Mouse (Mus musculus) spleen, embryonic (tissue): ENCODE measurements at regions not wholly inside any gene's neighbourhood (a gene's known extent, or its start where the extent isn't known, plus 50 kb on each side); places are given as distances from the start of the nearest gene placed in this dataset.

ENCODE experiments used
- CTCF ChIA-PET: fragments of 350-600 bp; sonication (Branson Sonifier 250); formaldehyde crosslinking; loops from one replicate; lab custom pipeline; 2022; lab: Charles Lee

DNA sequence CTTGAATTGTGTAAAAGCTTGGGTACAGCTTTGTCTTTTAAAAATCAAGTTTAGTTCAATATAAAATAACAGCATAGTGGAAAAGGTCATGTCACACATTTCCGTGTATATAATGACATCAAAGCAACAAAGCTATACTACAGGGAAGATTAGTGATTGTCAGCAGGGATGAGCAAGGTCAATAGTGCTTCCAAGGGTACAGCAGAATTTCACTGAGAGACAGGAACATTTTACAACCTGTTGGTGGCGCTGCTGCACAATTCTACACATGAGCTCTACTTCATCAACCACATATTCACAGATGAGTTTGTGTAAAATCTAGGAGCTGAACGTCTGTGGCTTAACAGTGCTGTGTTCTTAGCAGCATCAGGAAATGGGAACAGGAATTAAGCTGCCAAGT is 74.3 kb upstream of the A2m start:
- CTCF ChIA-PET, result interaction anchor here (0.7 kb wide), 1 partner anchor 19 kb away, joined by 4 read pairs; no protein-coding TSS in a partner anchor

DNA sequence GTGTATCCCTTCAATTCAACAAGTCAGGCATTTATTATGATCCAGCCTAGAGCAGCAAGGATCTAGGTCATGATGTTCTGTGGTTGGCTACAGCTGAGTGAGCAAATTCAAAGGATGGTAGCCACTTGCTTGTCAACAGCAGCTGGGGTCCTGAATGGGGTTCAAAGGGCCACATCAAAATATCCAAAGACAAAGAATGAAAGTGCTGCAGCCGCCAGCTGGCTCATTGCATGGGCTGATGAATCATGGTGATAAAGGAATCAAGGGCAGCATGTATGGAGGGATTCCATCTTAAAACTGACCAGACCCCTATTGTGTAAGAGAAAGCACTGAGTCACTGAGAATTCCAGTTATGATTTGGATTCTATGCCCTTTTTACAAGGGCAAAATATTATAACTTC is 74.8 kb upstream of the A2m start:
- CTCF ChIA-PET, result no interaction called here

DNA sequence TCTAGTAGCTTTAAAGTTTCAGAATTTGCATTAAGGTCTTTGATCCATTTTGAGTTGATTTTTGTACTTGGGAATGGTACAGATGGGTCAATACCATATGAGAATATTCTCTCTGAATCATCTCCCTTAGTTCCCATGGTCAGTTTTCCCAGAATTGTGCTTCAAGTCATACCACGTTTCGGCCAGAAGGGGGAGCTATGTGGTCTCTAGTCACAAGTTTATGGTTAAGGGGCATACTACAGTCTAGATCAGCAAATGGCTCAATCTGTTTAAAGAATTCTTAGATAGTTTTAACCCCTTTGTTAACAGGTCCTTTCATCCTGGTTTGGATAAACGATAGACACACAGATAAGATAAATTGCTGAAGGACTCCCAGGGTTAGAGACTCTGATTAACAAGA is 78.7 kb upstream of the A2m start:
- CTCF ChIA-PET, result no interaction called here

DNA sequence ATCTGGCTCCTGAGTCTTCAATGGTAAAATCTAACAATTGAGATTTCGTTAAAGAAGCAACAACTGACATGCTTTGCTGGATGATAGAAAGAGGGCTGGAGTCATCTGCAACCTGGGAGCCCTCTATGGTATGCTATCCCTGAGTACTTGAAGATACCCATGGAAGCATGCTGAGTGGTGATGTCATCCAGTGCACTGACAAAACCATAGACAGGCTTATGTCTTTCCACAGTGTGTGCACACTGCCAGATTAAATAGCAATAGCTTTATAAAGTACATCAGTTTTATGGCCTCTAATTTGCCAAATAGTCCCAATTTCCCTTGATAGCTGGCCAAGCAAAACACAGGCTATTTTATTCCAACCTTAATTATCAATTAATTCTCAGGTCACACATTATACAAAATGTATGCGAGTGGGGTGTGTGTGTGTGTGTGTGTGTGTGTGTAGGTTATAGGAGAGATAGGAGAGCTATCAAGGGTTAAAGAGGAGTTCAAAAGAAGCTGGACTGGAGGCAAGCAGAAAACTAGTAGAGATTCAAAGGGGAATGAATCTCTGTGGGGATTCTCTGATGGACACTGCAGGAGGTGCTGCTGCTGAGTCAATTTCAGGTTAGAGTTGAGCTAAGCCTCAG is 80.1 kb upstream of the Iqsec3 start:
- CTCF ChIA-PET, result interaction anchor here (0.6 kb wide), 1 partner anchor 1373 kb away, joined by 5 read pairs; no protein-coding TSS in a partner anchor

DNA sequence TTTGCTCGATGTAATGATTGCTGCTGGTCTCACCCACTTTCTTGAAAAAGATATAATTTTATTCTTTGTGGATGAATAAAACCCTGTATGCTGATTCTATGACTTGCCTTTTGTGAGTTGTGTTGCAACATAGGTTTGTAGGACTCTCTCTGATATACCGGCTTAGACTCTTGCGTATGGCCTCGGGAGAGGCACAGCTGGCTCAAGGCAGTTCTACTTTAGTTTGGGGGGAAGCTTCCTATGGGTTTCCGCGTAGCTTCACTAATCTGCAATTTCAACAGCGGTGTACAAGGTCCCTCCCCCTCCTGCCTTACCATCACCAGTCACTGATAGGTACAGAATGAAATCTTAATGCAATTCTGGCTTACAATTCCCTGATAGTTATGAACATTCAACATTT is 60.0 kb upstream of the Iqsec3 start:
- CTCF ChIA-PET, result no interaction called here

DNA sequence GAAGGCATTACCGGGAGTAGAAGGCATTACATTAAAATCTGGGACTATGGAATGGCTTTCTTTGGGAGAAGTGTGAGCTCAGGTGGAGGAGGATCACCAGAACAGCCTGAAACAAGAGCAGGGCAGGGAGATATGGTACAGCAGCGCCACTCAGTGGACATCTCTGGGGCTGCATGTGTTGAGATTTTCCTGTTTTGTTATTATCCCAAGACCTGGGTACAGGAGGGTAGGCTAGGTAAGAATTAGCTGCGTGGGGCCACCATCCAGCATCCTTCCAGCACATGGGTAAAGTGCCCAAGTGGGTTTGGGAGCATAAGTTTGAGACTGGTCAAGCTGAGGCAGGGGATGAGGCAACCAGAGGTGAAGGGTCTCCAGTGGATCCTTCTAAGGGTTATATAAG is 59.4 kb upstream of the Iqsec3 start:
- CTCF ChIA-PET, result no interaction called here

DNA sequence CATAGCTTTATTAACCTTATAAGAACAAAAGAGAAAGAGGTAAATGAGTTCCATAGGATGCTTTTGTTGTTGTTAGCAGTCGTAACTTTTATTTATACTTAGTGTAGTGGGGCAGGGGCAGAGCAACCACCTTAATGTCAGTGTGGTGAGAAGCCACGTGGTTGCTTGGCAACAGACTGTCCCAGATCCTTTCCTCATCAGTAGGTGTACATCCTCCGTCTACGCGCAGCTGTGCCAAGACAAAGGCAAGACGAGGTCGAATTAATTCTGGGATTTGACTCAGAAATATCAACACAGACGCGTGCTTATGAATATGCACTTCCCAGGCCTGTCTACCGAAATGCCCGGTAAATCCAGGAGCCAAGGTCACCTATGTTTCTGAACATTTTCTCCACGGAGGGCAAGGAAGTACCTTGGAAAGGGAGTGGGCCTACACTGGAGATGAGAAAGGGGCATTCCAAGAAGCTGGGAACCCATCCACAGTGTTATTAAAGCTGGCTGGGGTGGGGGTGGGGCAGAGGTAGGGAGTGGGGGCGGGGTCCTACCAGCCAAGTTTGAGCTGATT is 58.4 kb upstream of the Iqsec3 start:
- CTCF ChIA-PET, result no interaction called here

DNA sequence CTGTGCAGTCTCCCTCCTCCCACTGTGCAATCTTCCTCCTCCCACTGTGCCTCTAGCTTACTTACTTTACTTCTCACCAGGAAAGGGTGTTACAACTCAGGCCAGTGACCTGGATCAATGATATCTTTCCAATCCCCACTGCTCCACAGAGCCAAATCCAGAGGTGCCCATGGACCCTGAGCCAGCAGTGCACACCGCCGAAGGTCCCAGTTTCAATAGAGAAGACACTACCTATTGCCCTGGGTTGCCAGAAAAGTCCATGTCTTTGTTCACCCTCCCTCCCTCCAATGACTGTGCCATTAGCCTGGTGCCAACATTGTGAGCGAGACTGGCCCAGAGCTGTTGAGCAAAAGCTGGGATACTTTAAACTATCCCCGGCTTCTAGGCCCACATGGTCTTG is 53.8 kb upstream of the Iqsec3 start:
- CTCF ChIA-PET, result no interaction called here

DNA sequence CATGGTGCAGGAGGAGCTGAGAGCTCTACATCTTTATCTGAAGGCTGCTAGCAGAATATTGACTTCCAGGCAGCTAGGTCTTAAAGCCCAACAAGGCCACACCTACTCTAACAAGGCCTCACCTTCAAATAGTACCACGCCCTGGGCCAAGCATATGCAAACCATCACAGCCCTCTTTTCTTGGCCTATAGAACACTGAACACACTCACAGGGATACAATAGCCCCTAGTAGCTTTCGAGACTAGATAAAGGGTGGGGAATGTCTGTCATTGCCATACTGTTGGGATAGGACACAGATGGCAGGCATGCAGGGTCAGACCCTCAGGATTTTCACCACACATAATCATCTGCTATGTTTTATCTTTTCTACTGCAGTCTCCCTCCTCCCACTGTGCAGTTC is 52.6 kb upstream of the Iqsec3 start:
- CTCF ChIA-PET, result no interaction called here

DNA sequence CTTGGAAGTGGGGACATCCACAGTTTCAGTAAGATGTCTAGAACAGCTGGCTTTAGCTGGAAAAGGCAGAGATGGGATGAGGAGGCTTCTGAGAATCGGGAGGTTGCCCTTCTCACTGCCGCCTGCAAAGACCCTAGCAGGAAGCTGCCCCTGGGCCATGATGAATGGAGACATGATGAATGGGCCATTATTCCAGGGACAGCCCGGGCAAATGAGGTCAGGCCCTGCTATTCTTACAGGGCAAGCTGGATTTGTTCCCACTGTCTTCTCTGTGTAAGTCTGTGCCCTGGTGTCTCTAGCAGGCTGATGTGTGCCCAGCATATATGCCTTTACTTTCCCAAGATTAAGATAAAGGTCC is 51.1 kb upstream of the Iqsec3 start:
- CTCF ChIA-PET, result no interaction called here

DNA sequence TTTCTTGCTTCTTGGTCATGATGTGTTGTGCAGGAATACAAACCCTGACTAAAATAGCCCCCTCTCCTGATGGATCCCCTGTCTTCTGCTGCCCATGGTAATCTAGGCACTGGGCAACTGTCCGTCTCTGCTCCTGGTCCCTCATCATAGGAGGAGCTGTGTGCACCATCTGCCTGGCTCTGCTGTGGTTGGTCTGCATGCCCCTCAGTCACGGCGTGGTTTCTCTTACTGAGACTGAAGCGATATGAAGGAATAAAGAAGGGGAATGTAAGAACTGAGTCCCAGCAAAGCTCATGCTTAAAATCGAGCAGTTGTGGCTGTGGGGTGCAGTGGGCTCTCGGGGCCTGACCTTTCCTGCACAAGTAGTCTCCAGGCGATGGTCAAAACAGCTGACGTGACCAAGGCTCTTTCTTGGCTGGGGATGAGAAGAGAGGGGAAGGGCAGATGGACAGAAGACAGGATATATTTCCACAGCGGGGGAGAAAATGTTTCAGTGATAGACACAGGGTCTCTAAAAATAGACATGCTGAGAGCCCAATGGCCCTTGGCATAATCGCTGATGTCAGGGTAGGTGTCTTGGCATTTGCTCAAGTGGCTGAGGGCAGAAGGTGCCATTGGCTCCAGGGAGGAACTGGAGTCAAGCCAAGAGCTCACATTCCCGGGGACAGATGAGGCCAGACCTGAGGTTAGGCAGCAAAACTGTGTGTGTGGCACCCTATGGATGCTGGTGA is 50.6 kb upstream of the Iqsec3 start:
- CTCF ChIA-PET, result no interaction called here
